Mouse (Mus musculus): ENCODE results near the gene Arnt.
"Not testable (repeated sequence)": the region's sequence is repeated elsewhere in the genome, so short reads cannot be mapped to it uniquely, and the experiment has no call there.

Arnt gene

DNA sequence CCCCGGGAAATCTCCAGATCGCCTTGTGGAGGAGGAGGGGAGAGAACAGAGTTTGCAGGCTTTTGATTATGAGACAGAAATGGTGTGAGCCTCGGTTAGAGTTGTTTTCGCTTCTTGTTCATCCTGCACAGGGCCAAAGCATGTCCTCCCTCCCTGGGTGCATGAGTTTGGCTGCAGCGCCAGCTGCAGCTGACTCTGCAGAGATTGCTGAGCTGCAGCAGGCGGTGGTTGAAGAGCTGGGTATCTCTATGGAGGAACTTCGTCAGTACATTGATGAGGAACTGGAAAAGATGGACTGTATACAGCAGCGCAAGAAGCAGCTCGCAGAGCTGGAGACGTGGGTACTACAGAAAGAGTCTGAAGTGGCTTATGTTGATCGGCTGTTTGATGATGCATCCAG is 5.8 kb upstream of the Arnt start:
- H3K27me3 ChIP-seq (ENCODE audit: insufficient read depth, low read length); H3K4me3 ChIP-seq (replicated peaks; ENCODE audit: low read length); H3K36me3 ChIP-seq (ENCODE audit: insufficient read depth, low read length): not testable (repeated sequence)
- Histone ChIP-seq H3K4me1 (replicated peaks; ENCODE audit: low read depth, low read length) (peaks cover 11% of the 10 kb centered on the region), H3K9me3 (ENCODE audit: low read length) (peaks cover 35% of the 10 kb centered on the region)

DNA sequence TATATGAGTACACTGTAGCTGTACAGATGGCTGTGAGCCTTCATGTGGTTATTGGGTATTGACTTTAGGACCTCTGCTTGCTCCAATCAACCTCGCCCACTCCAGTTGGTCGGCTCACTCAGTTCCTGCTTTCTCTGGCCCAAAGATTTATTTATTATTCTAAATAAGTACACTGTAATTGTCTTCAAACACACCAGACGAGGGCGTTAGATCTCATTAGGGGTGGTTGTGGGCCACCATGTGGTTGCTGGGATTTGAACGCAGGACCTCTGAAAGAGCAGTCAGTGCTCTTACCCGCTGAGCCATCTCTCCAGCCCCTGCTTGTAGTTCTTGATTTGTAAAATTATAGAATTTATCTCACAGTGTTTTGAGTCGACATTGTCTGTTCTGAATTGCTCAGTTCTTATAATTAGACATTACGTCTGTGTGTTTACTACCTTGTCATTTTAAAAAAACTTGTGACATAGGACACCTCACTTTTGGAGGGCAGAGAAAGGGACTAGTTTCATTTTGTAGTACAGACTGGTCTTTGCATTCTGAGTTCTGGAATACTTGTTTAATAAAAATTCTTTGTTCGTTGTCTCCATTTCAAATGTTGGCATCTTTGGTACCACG is 780 bp upstream of the Arnt start:
- H3K27me3 ChIP-seq (ENCODE audit: insufficient read depth, low read length), result no peaks in the 10 kb centered on the region
- TF ChIP-seq NANOG (IDR thresholded peaks at IDR 0.05; ENCODE audit: borderline replicate concordance, low read length) (no peak), POU5F1 (IDR thresholded peaks at IDR 0.05; ENCODE audit: borderline replicate concordance, low read length) (no peak), CTCF (conservative IDR thresholded peaks at IDR 0.05; ENCODE audit: low read length) (no peak)

DNA sequence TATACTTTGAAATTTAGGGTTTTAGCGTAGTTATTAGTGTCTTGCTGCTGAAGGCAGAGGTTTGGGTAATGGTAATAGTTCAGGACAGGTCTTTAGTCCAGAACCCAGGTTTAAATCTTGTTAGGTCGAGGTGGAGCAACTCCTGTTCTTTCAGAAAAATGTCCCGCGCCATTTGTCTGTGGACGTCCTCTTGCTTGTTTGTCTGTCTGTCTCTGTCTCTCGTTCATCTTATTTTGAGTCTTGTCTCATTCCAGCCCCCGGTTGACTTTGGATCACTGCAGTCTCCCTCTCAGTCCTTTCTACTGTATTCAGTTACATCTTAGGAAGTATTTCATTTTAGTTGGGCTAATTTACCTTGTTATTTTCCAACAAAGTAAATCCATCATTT is 789 bp downstream of the Arnt start:
- TF ChIP-seq CTCF (conservative IDR thresholded peaks at IDR 0.05; ENCODE audit: low read length) (no peak), POU5F1 (IDR thresholded peaks at IDR 0.05; ENCODE audit: borderline replicate concordance, low read length) (no peak), NANOG (IDR thresholded peaks at IDR 0.05; ENCODE audit: borderline replicate concordance, low read length) (no peak)
- Histone ChIP-seq H3K36me3 (ENCODE audit: insufficient read depth, low read length) (peaks cover 25% of the 10 kb centered on the region), H3K4me1 (replicated peaks; ENCODE audit: low read depth, low read length) (peaks cover 53% of the 10 kb centered on the region), H3K27me3 (ENCODE audit: insufficient read depth, low read length) (no peaks in the 10 kb centered on the region), H3K4me3 (replicated peaks; ENCODE audit: low read length) (peak overlapping the region; percentile 96), H3K9me3 (ENCODE audit: low read length) (no peaks in the 10 kb centered on the region)

More for the DNA sequence above, 780 bp upstream of the Arnt start:
- no peaks in the 10 kb centered on the region for H3K9me3 ChIP-seq (ENCODE audit: low read length)
- peaks cover 20% of the 10 kb centered on the region for H3K36me3 ChIP-seq (ENCODE audit: insufficient read depth, low read length)
- H3K4me1 ChIP-seq (replicated peaks; ENCODE audit: low read depth, low read length), result peaks cover 45% of the 10 kb centered on the region
- H3K4me3 ChIP-seq (replicated peaks; ENCODE audit: low read length), result peak overlapping the region; percentile 96

DNA sequence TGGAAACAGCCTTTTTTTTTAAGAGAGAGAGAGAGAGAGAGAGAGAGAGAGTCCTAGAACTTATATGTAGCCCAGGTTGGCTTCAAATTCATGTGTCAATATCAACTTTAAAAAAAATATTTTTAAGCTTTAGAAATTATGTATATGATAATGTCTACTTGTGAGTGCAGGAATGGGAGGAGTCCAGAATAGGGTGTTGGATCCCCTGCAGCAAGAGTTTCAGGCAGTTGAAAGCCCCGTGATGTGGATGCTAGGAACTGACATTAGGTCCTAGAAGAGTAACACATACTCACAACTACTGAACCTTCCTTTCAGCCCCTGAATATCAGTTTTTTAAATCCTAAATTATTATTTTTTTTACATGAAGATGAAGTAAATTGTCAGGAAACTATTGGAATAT is 1.4 kb downstream of the Arnt start:
- TF ChIP-seq POU5F1 (IDR thresholded peaks at IDR 0.05; ENCODE audit: borderline replicate concordance, low read length) (no peak), CTCF (conservative IDR thresholded peaks at IDR 0.05; ENCODE audit: low read length) (no peak), NANOG (IDR thresholded peaks at IDR 0.05; ENCODE audit: borderline replicate concordance, low read length) (no peak)
- H3K9me3 ChIP-seq (ENCODE audit: low read length), result no peaks in the 10 kb centered on the region

DNA sequence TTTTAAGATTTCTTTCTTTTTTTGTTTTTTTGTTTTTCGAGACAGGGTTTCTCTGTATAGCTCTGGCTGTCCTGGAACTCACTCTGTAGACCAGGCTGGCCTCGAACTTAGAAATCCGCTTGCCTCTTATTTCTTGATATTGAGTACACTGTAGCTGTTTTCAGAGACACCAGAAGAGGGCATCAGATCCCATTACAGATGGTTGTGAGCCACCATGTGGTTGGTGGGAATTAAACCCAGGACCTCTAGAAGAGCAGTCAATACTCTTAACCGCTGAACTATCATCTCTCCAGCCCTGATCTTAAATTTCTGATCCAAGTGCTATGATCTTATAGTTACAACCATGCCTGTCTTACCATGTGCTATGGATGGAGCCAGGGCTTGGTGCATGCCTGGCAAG is 4.4 kb downstream of the Arnt start:
- TF ChIP-seq CTCF (conservative IDR thresholded peaks at IDR 0.05; ENCODE audit: low read length), result peak; percentile 17
- peaks cover 58% of the 10 kb centered on the region for H3K4me1 ChIP-seq (replicated peaks; ENCODE audit: low read depth, low read length)
- not testable (repeated sequence) for H3K4me3 ChIP-seq (replicated peaks; ENCODE audit: low read length)

More for the DNA sequence above, 1.4 kb downstream of the Arnt start:
- peaks cover 25% of the 10 kb centered on the region for H3K36me3 ChIP-seq (ENCODE audit: insufficient read depth, low read length)
- peak overlapping the region; percentile 96 for H3K4me3 ChIP-seq (replicated peaks; ENCODE audit: low read length)
- no peaks in the 10 kb centered on the region for H3K27me3 ChIP-seq (ENCODE audit: insufficient read depth, low read length)
- peaks cover 54% of the 10 kb centered on the region for H3K4me1 ChIP-seq (replicated peaks; ENCODE audit: low read depth, low read length)

DNA sequence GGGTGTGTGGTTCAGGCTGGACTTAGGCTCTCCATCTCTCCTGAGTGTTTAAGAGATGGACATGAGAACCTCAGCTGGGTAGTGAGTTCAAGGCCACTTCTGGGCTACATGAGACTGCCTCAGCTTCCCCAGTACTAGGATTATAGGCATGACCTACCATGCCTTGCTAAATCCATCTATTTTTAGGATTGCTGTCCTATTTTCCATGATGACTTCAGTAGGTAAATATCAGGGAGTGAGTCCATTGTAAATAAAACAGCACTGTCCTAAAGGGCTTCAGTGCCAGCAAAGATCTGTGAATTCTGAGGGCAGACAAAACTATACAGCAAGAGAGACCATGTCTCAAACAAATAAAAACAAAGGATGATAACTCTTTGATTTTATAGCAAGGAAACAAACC is 5.5 kb downstream of the Arnt start:
- H3K9me3 ChIP-seq (ENCODE audit: low read length), result no peaks in the 10 kb centered on the region
- no peak overlapping the region for H3K4me3 ChIP-seq (replicated peaks; ENCODE audit: low read length)
- peaks cover 62% of the 10 kb centered on the region for H3K4me1 ChIP-seq (replicated peaks; ENCODE audit: low read depth, low read length)
- no peak for TF ChIP-seq CTCF (conservative IDR thresholded peaks at IDR 0.05; ENCODE audit: low read length)
- TF ChIP-seq POU5F1 (IDR thresholded peaks at IDR 0.05; ENCODE audit: borderline replicate concordance, low read length), result no peak
- no peak for TF ChIP-seq NANOG (IDR thresholded peaks at IDR 0.05; ENCODE audit: borderline replicate concordance, low read length)
- no peaks in the 10 kb centered on the region for H3K27me3 ChIP-seq (ENCODE audit: insufficient read depth, low read length)
- peaks cover 35% of the 10 kb centered on the region for H3K36me3 ChIP-seq (ENCODE audit: insufficient read depth, low read length)

More for the DNA sequence above, 4.4 kb downstream of the Arnt start:
- peaks cover 30% of the 10 kb centered on the region for H3K36me3 ChIP-seq (ENCODE audit: insufficient read depth, low read length)
- H3K9me3 ChIP-seq (ENCODE audit: low read length); H3K27me3 ChIP-seq (ENCODE audit: insufficient read depth, low read length): not testable (repeated sequence)

DNA sequence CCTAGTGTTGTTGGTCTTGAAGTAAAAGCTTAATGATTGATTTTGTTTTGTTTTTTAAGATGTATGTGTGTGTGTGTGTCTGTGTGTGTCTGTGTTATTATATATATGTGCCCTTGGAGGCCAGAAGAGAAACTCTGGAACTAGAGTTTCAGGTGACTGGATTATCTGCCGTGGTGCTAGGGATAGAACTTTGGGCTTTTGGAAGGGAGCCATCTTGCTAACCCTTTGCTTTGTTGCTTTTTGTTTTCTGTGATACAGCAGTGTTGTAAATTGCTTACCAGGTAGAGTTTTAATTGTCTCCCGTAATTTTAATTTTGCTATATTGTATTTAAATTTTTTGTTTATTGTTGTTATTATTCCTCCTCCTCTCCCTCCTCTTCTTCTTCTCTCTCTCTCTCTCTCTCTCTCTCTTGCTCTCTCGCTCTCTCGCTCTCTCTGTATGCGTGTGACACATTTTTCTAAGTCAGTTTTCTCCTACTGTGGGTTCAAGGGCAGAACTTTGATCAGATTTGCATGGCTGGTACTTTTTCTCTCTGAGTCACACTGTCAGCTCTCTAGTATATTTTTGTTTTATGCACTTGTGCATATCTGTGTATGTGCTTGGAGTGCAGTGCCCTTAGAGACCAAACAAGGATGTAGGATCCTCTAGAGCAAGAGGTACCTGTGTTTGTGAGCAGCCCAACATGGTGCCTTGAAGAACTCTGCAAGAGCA is 8.4 kb downstream of the Arnt start:
- TF ChIP-seq CTCF (conservative IDR thresholded peaks at IDR 0.05; ENCODE audit: low read length) (no peak), NANOG (IDR thresholded peaks at IDR 0.05; ENCODE audit: borderline replicate concordance, low read length) (no peak), POU5F1 (IDR thresholded peaks at IDR 0.05; ENCODE audit: borderline replicate concordance, low read length) (no peak)
- Histone ChIP-seq H3K36me3 (ENCODE audit: insufficient read depth, low read length) (peaks cover 22% of the 10 kb centered on the region), H3K4me1 (replicated peaks; ENCODE audit: low read depth, low read length) (peaks cover 47% of the 10 kb centered on the region), H3K4me3 (replicated peaks; ENCODE audit: low read length) (no peak overlapping the region), H3K27me3 (ENCODE audit: insufficient read depth, low read length) (no peaks in the 10 kb centered on the region), H3K9me3 (ENCODE audit: low read length) (no peaks in the 10 kb centered on the region)

DNA sequence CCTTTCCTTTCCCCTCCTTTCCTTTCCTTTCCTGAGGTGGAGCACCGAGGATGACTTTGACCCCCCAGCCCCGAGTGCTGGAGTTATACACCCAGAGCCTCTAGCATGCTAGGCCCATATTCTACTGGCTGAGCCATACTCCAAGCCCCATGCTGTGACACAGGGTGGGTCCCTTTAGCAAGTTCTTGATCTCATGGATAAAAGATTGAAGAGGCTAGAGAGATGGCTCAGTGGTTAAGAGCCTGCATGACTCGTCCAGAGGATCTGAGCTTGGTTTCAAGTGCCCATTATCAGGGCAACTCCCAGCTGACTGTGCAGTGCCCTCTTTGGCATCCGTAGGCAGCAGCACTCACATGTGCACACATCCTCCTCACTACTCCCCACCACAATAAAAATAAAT is 11.1 kb downstream of the Arnt start:
- Histone ChIP-seq H3K4me3 (replicated peaks; ENCODE audit: low read length) (no peak overlapping the region), H3K9me3 (ENCODE audit: low read length) (no peaks in the 10 kb centered on the region), H3K36me3 (ENCODE audit: insufficient read depth, low read length) (peaks cover 27% of the 10 kb centered on the region), H3K27me3 (ENCODE audit: insufficient read depth, low read length) (no peaks in the 10 kb centered on the region), H3K4me1 (replicated peaks; ENCODE audit: low read depth, low read length) (peaks cover 34% of the 10 kb centered on the region)
- TF ChIP-seq CTCF (conservative IDR thresholded peaks at IDR 0.05; ENCODE audit: low read length) (no peak), POU5F1 (IDR thresholded peaks at IDR 0.05; ENCODE audit: borderline replicate concordance, low read length) (no peak)

DNA sequence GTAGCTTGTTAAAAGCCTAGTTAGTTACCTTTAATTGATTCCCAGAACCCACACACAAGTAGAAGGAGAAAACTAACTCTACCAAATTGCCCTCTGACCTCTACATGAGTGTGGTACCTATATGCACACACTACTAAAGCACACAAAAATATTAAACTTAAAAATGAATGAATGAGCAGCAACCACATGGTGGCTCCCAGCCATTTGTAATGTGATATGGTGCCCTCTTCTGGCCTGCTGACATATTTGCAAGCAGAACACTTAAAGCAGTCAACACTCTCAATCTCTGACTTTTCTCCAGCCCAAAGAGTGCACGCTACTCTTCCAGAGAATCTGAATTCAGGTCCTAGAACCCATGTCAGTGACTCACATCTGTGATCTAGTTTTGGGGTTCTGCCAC is 16.2 kb downstream of the Arnt start:
- Histone ChIP-seq H3K4me1 (replicated peaks; ENCODE audit: low read depth, low read length) (peaks cover 23% of the 10 kb centered on the region), H3K36me3 (ENCODE audit: insufficient read depth, low read length) (peaks cover 59% of the 10 kb centered on the region), H3K27me3 (ENCODE audit: insufficient read depth, low read length) (no peaks in the 10 kb centered on the region), H3K4me3 (replicated peaks; ENCODE audit: low read length) (no peak overlapping the region), H3K9me3 (ENCODE audit: low read length) (no peaks in the 10 kb centered on the region)
- TF ChIP-seq NANOG (IDR thresholded peaks at IDR 0.05; ENCODE audit: borderline replicate concordance, low read length), result no peak
- TF ChIP-seq CTCF (conservative IDR thresholded peaks at IDR 0.05; ENCODE audit: low read length), result peak; percentile 59

Data from E14TG2a.4 (cell line).